Mouse (Mus musculus) fat pad, adult 2 months (tissue): ENCODE results near the gene Smc3.
"Not testable (repeated sequence)": the region's sequence is repeated elsewhere in the genome, so short reads cannot be mapped to it uniquely, and the experiment has no call there.

ENCODE experiments used
- DNase-seq: peaks from one replicate; pipeline ENCODE4 v3.0.0-alpha.2; 2011; ENCODE audit warnings: low read depth, low spot score; ENCODE audit errors: extremely low read depth

Gene Smc3

DNA sequence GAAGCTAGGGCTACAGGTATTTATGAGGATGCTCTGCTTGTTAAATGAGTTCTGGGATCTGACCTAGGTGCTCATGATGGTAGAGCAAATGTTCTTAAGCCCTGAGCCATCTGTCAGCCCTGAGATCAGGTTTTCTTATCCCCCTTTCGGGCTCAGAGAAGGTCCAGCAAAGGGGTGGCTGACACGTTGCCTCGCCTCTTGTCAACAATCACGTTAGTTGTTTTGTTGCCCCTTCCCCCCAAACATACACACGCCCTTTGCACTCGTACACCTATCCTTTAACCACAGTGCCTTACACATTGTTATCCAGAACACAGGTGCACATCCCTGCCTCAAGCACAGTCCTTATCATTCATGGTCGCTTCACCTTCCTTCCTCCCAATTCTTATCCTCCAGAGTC lies 50.7 kb downstream of the Smc3 start:
- no peak for DNase-seq

DNA sequence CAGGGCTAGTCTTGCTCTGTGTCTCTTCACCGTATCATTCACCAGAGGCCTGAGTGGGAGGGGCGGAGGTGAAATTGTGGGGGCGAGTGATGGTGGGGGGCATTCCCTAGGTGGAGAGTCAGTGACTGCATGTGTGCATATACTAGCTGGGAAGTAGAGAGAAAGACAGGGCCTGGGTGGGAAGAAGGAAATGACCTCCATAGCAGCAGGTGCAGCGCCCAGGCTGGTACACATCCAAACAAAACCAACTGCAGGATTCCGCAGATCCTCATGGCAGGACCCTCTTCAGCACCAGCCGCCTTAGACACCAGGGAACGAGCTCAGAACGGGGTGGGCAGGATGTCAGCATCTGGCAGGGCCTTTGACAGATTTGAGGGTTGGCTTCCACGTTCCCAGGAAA lies 52.1 kb downstream of the Smc3 start:
- DNase-seq, result no peak

DNA sequence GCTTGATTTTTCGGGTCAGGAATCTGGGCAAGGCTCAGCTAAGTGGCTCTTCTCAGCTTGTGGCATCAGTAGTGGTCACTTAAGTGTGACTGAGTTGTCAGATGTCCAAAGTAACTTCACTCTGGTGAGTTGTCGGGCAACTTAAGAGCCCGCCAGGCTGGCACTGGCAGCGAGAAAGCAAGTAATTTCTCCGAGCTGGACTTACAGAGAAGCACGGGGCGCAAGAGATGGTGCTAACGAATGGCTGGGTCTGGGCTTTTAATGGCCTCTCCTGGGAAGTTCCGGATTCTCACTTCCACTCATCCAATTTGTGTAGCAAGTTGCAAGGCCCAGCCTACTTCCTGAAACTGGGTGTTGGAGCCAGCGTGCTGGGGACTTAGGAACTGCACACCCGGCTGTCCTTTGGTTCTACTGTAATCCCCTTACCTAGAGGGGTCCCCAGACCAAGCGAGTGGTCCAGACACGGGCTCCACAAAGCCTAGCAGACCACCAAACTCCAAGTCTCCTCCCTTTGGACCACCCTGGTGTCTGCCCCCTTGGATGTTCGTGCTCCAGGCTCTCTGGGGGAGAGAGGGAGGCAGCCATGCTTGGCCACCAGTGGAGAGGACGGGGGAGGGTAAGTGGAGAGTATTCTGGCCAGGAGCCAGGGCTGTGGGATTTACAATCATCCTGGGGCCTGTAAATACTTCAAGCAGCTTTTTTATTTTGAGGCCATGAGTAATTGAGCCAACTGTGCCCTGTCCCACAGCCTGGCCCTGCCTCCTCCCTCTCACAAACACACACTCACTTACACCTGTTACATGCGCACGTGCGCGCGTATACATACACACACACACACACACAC lies 53.6 kb downstream of the Smc3 start:
- DNase-seq, result no peak

DNA sequence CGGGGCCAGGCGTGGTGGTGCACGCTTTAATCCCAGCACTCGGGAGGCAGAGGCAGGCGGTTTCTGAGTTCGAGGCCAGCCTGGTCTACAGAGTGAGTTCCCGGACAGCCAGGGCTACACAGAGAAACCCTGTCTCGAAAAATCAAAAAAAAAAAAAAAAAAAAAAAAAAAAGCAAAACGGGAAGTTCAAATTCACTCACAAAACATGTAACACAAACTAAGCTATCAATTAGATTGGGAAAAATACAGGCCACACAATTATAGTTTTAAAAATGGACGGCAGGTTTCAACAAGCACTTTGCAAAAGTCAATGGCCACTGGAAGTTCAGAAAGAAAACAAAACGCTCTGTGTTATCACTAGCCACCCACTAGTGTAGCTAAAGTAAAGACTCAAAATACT lies 56.2 kb downstream of the Smc3 start:
- not testable (repeated sequence) for DNase-seq

DNA sequence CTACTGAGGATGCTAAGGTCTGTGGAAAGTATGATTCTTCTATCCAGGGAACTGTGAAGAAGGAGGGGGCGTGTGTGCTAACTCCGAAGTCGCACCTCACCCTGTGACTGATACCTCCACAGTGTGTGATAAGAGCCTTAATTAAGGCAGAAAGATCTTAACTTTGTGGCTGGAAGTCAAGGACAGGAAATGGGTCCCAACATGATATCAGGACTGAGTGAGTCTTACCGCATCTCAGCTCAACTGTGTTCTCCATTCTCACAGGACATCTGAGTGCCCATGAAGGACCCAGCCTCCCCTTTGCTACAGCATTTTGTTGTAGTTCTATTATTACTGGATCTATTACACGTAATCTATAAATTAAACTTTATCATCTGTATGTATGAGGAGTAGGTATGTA lies 57.2 kb downstream of the Smc3 start:
- DNase-seq, result no peak

DNA sequence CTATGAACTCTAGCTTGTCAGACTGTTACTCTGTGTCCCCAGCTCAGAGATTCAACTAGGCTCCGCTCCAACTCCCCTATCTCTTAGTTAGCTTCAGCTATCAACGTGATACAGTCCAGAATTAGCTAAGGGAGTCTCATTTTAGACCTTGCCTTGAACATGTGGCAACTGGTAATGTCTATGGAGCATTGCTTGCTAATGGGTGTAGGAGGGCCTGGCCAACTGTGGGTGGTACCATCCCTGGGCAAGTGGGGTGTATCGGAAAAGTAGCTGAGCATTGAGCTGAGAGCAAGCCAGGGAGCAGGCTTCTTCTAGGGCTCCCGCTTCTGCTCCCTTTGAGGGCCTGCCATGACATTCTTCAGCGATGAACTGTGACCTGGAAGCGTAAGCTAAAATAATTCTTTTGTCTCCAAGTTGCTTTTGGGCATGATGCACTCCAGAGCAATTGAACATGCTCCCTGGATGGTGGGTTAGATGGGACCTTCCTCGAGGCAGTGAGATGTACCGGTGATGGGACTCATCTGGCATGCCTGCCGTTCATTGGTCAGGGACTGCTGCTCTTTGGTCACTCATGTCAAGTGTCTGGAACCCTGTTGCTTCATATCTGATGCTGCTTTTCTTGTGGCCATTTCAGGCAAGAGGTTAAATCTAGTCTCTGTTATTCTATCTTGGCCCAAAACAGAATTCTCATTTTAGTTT lies 60.7 kb downstream of the Smc3 start:
- no peak for DNase-seq

DNA sequence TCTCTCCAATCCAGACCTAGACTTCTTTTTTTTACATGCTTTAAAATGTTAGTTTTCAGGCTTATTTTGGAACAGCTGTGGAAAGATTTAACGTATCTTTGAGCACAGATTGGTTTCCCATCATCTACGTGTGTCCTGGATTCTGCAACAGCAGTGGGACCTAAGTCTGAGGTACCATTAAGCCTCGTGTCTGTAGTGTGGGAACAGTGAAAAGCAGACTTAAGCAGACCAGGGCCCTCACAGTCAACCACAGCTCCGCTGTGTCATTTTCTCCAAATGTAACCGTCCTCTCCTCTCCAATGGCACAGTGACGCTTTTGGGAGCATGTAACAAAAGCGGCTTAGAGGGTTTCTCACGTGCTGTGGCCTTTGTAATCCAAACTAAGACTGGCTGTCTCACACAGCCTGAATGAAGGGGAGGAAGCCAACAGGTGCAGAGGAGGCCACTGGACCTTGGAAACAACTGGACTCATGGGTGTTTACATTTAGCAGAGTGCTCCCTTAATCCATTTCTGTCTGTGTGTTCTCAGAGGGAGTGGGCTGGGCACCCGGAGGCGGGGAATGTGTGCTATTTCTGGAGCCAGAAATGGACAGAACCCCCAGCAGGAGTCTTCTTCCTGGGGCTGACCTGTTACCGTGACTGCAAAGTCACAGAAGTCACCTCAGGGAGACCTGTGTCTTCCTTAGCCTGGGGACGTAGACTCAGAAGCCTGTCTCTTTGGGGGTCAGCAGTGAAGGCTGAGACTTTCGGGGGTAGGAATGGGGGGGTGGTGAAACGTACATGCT lies 61.9 kb downstream of the Smc3 start:
- no peak for DNase-seq

DNA sequence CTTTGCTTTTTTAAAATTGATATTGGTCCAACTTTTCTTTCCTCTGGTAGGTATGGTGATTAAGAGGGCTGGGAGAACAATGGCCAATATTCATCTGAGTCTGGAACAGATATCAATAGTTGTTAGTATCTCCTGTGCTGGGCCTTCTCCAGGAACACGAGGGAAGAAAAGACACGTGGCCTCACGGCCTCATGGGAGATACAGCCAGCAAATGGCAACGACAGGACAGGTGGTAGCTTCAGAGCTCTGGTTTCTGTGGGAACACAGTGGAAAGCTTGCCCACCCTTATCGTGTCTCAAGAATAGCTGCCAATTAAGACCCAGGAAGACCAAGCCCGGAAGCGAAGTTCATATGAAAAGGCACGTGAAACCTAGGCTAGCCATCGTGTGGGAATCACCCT lies 64.6 kb downstream of the Smc3 start:
- DNase-seq, result no peak

DNA sequence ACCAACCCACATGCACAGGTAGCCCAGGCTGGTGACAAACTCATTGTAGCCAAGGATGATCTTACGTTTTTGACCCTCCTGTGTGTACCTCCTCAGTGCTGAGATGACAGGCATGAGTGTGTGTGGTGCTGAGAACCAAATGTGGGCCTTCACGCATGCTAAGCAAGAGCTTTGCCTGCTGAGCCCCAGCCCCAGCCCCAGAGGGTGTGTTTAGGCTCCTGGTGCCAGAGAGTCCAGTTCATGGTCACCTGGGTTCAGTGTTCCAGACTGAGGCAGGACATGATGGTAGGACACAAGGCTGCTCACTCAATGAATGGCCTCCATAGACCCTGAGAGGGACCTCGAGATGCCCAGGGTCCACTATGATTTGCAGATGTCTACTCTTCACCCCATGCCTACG lies 65.2 kb downstream of the Smc3 start:
- DNase-seq, result no peak

DNA sequence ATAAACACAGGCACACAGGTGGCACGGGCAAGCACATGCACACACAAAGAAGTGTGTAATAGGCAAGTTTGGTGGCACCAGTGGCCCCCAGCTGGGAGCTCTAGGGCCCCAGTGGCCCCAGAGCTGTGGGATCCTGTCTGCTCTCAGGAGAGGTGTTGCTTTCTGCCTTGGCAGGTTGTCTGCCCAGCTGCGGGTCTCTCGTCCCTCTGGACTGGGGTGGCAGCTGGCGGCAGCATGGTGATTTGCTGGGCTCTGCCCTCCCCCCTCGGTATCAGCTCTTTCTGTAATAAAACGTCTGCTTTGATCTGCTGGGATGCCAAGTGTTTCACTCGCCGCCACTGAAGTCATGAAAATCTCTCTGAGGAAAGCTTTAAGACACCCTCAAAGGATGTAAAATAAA lies 66.5 kb downstream of the Smc3 start:
- no peak for DNase-seq

DNA sequence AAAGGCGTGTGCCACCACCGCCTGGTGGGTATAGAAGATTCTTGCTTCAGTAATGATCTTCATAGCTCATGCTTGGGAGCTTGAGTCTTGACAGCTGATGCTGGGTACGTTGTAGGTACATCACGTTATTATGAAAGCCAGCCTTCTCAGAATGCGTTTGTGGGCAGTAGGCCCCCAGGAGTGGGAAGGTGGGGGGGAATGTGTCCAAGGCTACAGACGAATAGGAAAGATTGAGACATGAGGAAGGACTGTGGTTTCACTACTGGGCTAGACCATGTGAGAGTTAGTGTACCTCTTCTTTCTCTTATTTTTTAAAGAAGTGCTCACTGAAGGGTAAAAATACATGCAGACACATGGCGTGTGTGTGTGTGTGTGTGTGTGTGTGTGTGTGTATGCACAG lies 68.6 kb downstream of the Smc3 start:
- DNase-seq, result no peak

DNA sequence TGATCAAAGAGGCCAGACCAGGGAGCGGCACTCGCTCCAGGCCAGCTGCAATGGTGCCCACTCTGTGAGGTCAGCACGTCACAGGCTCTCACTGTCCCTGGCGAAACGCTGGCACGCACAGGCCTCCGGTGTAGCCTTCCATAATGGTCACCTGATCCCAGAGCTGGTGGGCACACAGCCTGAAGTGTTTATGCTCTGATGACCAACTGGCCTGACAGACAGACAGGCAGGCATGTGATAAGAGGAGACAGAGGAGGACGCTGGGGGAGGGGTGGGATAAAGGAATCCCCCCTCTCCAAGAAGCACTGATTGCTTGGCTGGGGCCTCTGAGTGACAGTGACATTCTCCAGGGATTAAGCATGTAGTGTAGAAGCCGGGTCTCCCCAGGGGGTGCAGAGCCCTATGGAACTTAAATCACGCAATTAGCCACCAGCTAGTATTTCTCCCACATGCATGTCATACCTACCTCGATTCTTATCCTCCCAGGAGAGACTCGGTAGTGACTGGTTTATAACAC lies 70.5 kb downstream of the Smc3 start:
- no peak for DNase-seq

DNA sequence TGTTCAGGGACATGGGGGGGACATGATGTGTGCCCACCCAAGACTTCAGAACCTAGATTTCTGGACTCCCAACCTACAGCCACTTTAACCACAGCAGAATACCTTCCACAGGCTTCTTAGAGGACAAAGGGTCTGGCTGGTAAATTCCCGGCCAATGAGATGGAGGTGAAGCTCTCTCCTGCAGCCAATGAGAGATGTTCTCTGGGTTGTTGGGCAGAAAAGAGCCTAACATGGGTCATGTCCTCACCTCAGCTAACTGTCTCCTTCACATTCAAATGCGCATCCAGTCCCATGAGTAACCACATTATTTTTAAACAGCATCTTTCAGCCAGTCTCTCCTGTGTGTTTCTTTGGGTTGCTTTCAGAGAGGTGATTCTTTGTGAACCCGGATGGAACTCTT lies 71.2 kb downstream of the Smc3 start:
- DNase-seq, result no peak

DNA sequence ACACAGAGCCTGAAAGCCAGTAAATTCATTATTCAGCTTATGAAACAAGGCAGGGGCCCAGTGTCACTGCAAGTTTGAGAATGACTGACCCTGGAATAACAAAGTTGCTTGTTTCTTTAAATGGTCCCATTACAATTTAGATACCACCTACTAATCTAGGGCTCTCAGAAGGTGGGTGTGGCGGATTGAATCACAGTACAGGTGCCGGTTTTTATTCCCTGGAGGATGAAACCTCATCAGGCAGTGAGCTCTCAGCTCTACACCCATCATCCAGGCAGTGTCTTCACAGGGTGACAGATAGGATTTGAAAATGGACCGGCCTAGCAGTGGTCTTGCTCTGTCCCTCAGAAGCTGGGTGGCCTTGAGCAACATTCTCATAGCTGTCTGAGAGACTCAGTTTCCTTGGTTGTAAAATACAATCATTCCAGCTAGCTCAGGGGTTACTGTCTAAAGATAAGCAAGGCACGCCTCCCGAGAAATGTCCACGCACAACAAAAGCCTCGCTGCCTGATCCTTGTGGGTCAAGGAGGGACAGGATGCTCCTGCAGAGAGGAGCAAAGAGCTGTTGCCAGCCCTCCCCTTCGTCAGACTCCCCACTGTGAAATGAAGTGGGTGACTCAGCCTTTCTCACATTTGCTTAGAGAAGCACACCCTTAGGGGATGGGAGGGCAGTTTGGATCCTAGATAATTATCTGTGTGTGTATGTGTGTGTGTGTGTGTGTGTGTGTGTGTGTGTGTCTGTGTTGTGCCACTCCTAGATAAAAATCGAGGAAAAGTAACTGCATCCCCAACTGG lies 74.1 kb downstream of the Smc3 start:
- no peak for DNase-seq

DNA sequence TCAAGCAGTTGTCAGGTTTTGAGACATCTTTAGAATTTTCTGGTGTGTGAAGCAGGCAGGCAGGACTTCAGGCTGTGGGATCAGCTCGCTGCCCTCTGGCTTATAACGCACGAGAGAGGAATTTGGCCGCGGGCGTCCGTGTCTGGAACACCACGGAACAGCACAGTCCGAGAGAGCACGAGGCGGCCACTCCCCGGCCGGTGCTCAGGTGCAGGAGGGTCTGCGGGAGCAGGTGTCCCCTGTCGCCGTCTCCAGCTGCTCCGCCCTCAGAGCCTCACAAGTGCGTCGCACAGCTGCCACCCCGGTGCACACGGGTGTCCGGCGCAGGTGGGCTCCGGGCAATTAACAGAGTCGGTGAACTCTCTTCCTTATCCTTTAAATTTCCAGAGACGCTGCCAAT lies 76.0 kb downstream of the Smc3 start:
- no peak for DNase-seq

DNA sequence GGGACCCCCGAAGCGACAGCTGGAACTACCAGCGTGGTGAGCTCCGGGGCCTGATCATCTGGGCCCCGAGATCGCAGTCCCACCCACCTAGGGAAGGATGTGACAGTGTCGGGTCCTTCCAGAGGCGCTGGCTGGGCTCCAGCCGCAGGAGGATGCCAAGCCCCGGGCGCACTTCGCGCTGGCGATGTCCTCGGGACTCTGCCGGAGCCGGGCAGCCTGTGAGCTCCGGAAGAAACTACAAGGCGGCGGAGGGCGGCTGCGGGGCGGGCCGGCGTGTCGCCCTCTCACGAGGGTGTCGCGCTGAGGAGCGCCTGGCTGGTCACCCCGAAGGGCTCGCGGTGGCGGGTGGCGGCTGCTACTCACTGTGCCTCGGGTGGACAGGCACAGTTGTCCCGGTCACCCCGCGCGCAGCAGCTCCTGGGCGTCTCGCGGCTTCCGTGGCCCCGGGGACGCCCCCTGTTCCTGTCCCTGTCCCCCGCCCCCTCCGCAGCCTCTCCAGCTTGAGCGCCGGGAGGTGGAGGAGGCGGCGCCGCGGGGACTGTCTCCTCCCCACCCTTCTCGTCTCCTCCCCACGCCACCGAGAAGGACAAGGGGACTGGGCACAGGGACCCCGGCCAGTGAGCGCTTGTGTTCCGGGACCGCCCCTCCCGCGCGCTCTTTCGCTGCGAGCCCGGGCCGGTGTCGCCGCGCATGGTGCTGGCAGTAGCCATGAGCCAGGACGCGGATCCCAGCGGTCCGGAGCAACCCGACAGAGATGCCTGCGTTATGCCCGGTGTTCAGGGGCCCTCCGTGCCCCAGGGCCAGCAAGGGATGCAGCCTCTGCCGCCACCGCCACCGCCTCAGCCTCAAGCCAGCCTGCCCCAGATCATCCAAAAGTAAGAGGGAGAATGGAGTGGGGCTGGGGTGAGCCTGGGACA lies 76.8 kb downstream of the Smc3 start, which contains the start of gene Rbm20:
TSS of gene Rbm20 (plus strand) at position 589 of the 917 bp plus-strand sequence.
- DNase-seq, result no peak

DNA sequence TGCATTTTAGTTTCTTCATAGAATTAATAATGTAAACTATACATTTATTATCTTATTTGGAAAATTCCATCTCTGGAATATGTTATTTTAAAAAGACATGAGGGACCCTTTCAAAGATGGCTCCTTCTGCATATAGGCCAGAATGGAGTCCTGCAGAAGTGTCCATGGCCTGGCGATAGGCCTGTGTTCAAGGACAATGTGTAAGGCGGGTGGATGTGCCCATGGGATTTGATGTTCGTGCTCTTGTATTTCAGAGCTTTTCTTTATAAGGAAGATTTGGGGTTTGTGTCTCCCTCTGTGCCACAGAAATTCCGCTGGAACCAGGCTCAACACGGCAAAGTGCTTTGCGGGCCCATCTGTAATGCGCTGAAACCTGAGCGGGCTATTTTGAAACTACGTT lies 79.0 kb downstream of the Smc3 start:
- no peak for DNase-seq

DNA sequence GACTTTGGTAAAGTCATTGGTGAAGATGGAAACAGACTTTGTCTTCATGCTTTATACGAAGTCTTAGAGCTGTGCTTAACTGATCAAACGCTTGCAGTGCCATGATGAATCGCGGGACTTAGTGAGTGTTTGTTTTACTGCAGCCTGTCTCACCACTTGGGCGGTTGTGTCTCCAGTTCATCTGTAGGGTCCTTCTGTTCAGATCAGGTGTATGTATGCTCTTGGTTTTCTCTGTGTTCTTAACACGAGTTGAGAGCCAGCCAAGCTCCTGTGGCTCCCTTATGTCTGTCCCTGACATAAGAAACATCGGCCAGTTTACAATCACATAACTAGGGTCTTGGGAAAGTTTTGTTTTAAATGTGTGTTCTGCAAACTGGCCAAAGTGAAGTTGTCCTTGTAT lies 79.8 kb downstream of the Smc3 start:
- no peak for DNase-seq

DNA sequence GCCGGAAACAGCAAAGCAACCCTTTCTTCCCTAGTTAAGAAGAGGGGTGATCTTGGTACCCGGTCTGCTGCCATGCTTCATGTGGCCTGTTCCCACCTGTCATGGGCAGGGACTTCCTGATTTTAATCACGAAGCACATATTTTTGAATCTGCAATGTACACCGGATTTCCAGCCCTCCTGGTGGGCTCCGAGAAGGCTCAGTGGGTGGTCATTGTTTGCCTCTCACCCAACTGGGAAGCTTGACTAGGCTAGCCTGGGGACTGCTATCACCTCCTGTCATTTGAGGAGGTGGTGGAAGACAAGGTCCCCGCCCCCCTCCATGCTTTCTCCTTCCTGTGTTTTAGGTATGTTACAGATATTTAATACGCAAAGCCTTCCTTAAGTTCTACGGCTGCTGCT lies 82.2 kb downstream of the Smc3 start:
- no peak for DNase-seq

DNA sequence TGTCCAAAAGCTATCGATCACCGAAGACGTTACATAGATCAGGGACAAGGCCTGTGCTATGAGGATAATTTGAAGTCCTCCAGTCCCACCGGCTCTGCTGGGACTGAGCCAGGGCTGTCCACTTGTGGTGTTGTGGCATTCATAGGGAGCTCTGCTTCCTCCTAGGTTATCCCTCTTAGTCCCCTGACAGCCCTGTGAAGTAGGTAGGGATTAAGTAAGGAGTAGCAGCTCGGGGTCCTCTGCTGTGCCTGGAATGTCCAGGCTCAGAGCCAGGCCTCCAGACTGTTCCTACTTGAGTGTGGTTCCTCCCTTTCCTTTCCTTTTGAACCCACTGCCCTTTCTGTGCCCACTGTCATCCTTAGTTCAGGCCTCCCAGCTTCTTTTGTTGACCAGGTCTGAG lies 87.4 kb downstream of the Smc3 start:
- DNase-seq, result no peak
